Mouse (Mus musculus) layer of hippocampus, adult 9-11 months (tissue): Measurements from ENCODE around the gene Mgat3.

ENCODE experiments used
- DNase-seq: peaks from one replicate; pipeline ENCODE4 v3.0.0; 2022

Mgat3 gene

GRCm38 (mm10) chr15:80263610-80264575, 90.4 kb downstream of the Mgat3 start, which contains the start of gene Rps19bp1:
TSS of gene Rps19bp1 (minus strand) at chr15:80264315.
- DNase-seq, result peak; percentile 94
